Mouse (Mus musculus) forebrain, embryonic 15.5 days (tissue): Measurements from ENCODE around the gene Nudt12. TPM values are rescaled to one million over a fixed set of nuclear protein-coding genes. Genes with fewer than 3 reads are reported as not detected.
A peak's percentile ranks its signal among the peaks of the same experiment; 100 is the strongest.

Experiments used
- ATAC-seq: fragments of 200-750 bp; cut with Nextera tagmentation; replicated peaks from 2 replicates; pipeline ENCODE4 v1.8.0; 2017; ENCODE audit warnings: mild to moderate bottlenecking, moderate TSS enrichment, moderate library complexity
- H3K27ac ChIP-seq: fragments of 300-500 bp; sonication (generic); replicated peaks from 2 replicates; pipeline ENCODE4 v1.5.1; 2015; ENCODE audit warnings: mild to moderate bottlenecking, inconsistent platforms
- H3K27me3 ChIP-seq: fragments of 300-500 bp; sonication (generic); 2 replicates; pipeline ENCODE4 v1.6.1; 2015; ENCODE audit warnings: inconsistent platforms
- H3K36me3 ChIP-seq: fragments of 300-500 bp; sonication (generic); 2 replicates; pipeline ENCODE4 v1.6.1; 2015; ENCODE audit warnings: mild to moderate bottlenecking, inconsistent platforms
- H3K4me1 ChIP-seq: fragments of 300-500 bp; sonication (generic); 2 replicates; pipeline ENCODE4 v1.6.1; 2015; ENCODE audit warnings: inconsistent platforms
- H3K4me2 ChIP-seq: fragments of 300-500 bp; sonication (generic); replicated peaks from 2 replicates; pipeline ENCODE4 v1.6.1; 2015; ENCODE audit warnings: mild to moderate bottlenecking, inconsistent platforms
- H3K4me3 ChIP-seq: fragments of 300-500 bp; sonication (generic); 2 replicates; pipeline ENCODE4 v1.5.1; 2015; ENCODE audit warnings: mild to moderate bottlenecking, inconsistent platforms
- H3K9ac ChIP-seq: fragments of 300-500 bp; sonication (generic); replicated peaks from 2 replicates; pipeline ENCODE4 v1.6.1; 2015; ENCODE audit warnings: mild to moderate bottlenecking, inconsistent platforms
- H3K9me3 ChIP-seq: fragments of 300-500 bp; sonication (generic); 2 replicates; pipeline ENCODE4 v1.6.1; 2016; ENCODE audit warnings: inconsistent platforms
- WGBS: fragments of 180-500 bp; shearing (Covaris S2); methylation state at CpG from one replicate; pipeline ENCODE4 v1.1.7; 2015; ENCODE audit warnings: mixed read lengths; 5-methylcytosine and 5-hydroxymethylcytosine counted together
- polyA plus RNA-seq: library from polyadenylated mRNA; unstranded; fragments of >200 nt; fragmentation: Nextera tagmentation; extraction: Ambion mirVana; gene quantifications from 2 replicates; pipeline ENCODE4 v1.2.1, GENCODE M21; 2015

Nudt12 gene
- 2.7 and 3.6 TPM in 2 replicates for polyA plus RNA-seq

DNA sequence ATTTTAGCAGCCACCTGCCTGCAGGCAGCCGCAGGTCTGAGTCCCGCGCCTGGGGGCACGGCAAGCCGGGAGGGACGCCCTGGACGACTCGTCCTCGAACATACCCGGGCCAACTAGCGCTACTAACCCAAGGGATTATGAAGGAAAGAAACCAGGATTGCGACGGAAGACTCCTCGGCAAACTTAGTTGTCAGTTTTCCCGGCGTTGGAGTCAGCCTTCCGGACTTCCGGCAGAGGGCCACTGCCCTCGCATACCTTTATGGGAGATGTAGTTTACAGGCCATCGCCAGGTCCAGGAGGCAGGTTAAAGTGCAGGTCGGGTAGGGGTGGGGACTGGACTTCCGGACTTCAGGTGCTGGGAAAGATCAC lies at the start of gene Nudt12:
Nudt12 (minus strand) TSS at position 282 of the 369 bp plus-strand sequence.
- Histone ChIP-seq H3K4me3 (peak within 1 kb of the TSS; percentile 56), H3K4me2 (peak within 1 kb of the TSS; percentile 85), H3K27ac (no peak within 1 kb of the TSS), H3K9me3 (no peaks in the 10 kb centered on the region), H3K4me1 (peaks cover 7% of the 10 kb centered on the region), H3K9ac (peak within 1 kb of the TSS; percentile 46), H3K27me3 (no peaks in the 10 kb centered on the region), H3K36me3 (no peaks in the 10 kb centered on the region)
- peak; percentile 87 for ATAC-seq
- WGBS, result under 1% methylated on average over 22 of the region's 22 CpGs

DNA sequence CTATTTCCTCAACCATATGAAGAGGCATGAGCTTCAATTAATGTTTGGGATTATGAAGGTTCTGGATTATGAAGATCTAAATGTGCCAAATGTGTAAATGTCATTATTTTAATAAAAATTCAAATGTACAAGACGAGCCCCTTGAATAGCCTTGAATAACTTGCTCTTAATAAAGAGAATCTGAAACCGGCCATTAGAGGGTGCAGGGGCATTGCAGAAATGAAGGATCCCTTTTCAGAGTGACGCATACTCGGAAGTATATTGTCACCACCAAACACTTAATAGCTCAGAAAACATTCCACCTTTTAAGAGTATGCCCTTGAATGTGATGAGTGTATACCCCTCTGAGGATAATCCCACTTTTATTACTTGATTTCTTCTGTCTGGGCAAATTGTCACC lies 40.1 kb upstream of the Nudt12 start:
- no peaks in the 10 kb centered on the region for H3K9me3 ChIP-seq
- WGBS, result 62% methylated on average over 4 of the region's 4 CpGs
- no peak for ATAC-seq
- no peak overlapping the region for H3K4me2 ChIP-seq
- H3K36me3 ChIP-seq, result no peaks in the 10 kb centered on the region
- H3K27me3 ChIP-seq, result no peaks in the 10 kb centered on the region
- H3K4me3 ChIP-seq, result no peak overlapping the region
- no peak overlapping the region for H3K27ac ChIP-seq
- H3K4me1 ChIP-seq, result no peaks in the 10 kb centered on the region
- H3K9ac ChIP-seq, result no peak overlapping the region

DNA sequence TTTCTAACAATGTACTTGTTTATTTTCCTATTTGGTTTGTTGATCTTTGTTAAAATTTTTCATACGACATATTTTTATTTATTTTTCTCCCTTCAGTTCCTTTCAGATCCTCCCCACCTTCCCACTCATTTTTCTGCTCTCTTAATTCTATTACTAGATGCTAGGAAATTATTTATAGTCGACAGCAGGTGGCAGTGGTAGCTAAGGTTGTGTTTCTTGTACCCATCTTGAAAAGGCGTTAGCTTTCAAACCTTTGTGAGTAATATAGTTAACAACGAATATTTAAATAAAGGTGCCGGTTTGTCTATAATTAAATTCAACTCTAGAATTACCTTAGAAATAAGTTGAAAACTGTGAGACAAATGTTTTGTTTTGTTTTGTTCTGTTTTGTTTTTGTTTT lies 26.6 kb upstream of the Nudt12 start:
- H3K9me3 ChIP-seq, result no peaks in the 10 kb centered on the region
- 34% methylated on average over 5 of the region's 5 CpGs for WGBS
- H3K27me3 ChIP-seq, result no peaks in the 10 kb centered on the region
- ATAC-seq, result peak; percentile 57
- H3K4me1 ChIP-seq, result no peaks in the 10 kb centered on the region
- H3K27ac ChIP-seq, result no peak overlapping the region
- no peaks in the 10 kb centered on the region for H3K36me3 ChIP-seq
- no peak overlapping the region for H3K9ac ChIP-seq
- no peak overlapping the region for H3K4me3 ChIP-seq
- no peak overlapping the region for H3K4me2 ChIP-seq

DNA sequence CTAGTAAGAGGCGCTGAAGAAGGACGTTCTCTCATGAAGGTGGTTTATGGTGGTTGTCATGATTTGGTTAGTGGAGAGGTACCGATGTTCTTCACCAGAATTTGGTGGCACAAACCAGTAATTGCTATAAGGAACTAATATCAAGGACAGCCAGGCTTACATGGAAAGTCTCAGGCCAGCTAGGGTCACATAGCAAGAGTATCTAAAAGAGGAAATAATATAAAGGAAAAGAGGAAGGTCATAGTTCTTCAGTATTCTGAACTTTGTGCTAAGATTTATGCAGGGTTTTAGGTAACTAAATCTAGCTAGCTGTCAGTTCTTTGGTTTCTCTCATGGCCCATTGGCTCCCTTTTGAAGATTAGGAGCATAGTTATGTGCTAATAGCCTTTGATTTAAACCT lies 20.3 kb upstream of the Nudt12 start:
- no peaks in the 10 kb centered on the region for H3K36me3 ChIP-seq
- no peaks in the 10 kb centered on the region for H3K4me1 ChIP-seq
- H3K27me3 ChIP-seq, result no peaks in the 10 kb centered on the region
- no peak overlapping the region for H3K27ac ChIP-seq
- ATAC-seq, result no peak
- H3K9ac ChIP-seq, result no peak overlapping the region
- no peak overlapping the region for H3K4me2 ChIP-seq
- no peak overlapping the region for H3K4me3 ChIP-seq
- 92% methylated on average over 3 of the region's 3 CpGs for WGBS
- no peaks in the 10 kb centered on the region for H3K9me3 ChIP-seq

DNA sequence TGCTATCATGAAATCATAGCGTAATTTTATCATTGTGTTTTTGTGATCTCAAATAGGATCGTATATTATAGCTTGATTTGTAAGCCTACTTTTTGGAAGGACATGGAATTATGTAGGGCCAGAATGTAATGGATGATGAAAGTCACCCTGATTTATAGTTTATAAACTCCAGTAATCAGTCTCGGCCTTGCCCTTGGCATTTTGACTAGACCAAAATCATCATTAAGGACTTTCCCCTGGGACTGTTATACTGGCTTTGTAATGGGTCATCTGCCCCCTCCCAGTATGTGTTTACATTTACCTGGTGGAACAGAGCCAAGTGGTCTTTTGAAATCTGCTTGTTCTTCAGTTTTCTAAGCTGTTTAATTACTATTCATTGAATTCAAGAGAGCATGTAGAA lies 13.2 kb upstream of the Nudt12 start:
- no peak for ATAC-seq
- 77% methylated on average over 3 of the region's 3 CpGs for WGBS
- Histone ChIP-seq H3K36me3 (no peaks in the 10 kb centered on the region), H3K4me2 (no peak overlapping the region), H3K4me3 (no peak overlapping the region), H3K9ac (no peak overlapping the region), H3K27me3 (no peaks in the 10 kb centered on the region), H3K9me3 (no peaks in the 10 kb centered on the region), H3K27ac (no peak overlapping the region), H3K4me1 (0 out of 2 replicates have a peak, but pooled peaks cover 10% of the 10 kb centered on the region)

DNA sequence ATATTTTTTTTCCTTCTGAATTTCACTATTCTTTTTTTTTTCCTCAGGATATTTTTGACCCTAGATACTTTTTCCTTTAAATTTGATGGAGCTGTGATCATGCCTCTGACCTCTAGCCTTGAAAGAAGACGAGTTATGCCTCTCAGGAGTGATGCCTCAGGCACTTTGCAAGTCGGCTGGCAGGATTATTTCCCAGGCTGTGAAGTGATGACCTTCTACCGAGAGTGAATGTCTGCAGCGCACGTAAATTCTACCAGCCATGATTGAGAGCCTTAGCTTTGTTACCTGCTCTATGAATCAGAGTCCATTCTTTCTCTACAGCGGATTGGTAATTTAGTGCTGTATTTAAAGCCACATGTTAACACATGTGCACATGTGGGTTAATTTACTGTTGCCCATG lies 11.3 kb upstream of the Nudt12 start:
- Histone ChIP-seq H3K36me3 (no peaks in the 10 kb centered on the region), H3K27me3 (no peaks in the 10 kb centered on the region), H3K4me2 (no peak overlapping the region), H3K27ac (no peak overlapping the region), H3K4me3 (no peak overlapping the region), H3K9ac (no peak overlapping the region), H3K9me3 (no peaks in the 10 kb centered on the region), H3K4me1 (0 out of 2 replicates have a peak, but pooled peaks cover 10% of the 10 kb centered on the region)
- no peak for ATAC-seq
- 13% methylated on average over 6 of the region's 6 CpGs for WGBS

DNA sequence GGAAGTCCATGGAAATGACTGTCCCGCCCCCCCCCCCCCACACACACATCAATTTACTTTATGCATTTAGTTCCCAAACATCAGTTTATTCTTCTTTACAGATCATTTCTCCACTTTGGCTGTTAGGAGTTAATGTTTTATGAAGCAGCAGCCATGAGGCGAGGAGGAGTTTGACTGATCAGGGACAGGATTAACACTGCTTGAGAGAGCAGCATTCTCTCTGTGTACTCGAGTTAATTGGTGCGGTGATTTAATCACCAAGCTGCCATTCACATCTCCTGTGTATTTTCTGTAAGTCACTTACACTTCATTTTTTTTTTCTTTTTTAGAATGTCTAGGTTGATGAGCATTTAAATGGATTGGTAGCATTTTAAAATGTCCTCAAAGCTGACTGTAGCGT lies 10.8 kb upstream of the Nudt12 start:
- H3K27me3 ChIP-seq, result no peaks in the 10 kb centered on the region
- no peaks in the 10 kb centered on the region for H3K36me3 ChIP-seq
- no peak overlapping the region for H3K9ac ChIP-seq
- no peak overlapping the region for H3K4me3 ChIP-seq
- H3K9me3 ChIP-seq, result no peaks in the 10 kb centered on the region
- WGBS, result 12% methylated on average over 5 of the region's 5 CpGs
- H3K4me1 ChIP-seq, result 0 out of 2 replicates have a peak, but pooled peaks cover 10% of the 10 kb centered on the region
- H3K4me2 ChIP-seq, result no peak overlapping the region
- no peak overlapping the region for H3K27ac ChIP-seq
- peak; percentile 76 for ATAC-seq

DNA sequence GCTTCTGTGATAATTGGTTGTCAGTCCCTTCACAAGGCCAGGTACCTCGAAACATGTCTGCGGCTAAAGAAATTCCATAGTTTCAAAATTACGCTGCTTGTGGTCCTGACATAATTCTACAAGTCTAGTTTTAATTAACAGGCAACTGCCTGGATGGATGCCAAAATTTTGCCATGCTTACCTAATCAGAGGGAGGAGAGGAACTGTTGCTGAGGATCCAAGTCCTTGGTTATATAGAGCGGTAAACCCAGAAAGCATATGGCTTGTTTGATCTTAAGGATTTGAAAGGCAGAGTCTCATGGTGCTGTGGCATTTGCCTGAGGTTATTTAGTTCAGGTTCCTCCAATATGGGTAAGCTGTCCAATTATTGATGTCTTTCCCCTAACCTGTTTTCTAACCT lies 5.5 kb upstream of the Nudt12 start:
- Histone ChIP-seq H3K4me2 (no peak overlapping the region), H3K36me3 (no peaks in the 10 kb centered on the region), H3K9ac (no peak overlapping the region), H3K4me3 (no peak overlapping the region), H3K27me3 (no peaks in the 10 kb centered on the region), H3K4me1 (no peaks in the 10 kb centered on the region), H3K27ac (no peak overlapping the region), H3K9me3 (no peaks in the 10 kb centered on the region)
- WGBS, result 41% methylated on average over 4 of the region's 4 CpGs
- ATAC-seq, result no peak

DNA sequence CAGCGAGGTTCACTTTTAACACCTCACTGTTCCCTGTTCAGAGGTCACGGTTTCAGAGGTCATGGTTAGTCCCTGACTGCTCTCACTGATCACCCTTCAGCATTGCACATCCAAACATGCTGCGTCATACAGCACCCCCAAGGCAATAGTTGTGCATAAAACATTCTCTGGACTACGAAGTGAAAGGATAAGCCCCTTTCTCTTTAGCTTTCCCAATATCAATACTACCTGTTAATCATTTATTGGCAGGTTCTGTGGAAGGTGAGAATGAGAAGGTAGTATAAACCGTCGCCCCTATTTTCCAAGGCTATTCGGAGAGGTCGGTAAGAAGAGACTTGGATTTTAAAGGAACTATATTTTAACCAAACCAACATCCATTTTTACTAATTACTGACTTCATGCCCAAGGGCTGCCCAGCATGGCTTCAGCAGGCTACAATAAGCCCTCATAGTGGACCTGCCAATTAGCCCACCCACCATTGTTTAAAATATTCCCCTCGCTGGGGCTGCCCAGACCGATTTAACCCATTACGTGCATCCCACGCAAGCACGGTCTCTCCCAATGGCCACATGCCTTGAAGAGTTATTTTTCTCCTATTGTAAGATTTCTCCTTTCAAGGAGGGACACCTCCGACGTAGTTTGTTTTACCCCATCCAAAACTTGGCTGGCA lies 616 bp downstream of the Nudt12 start:
- no peaks in the 10 kb centered on the region for H3K27me3 ChIP-seq
- H3K4me1 ChIP-seq, result peaks cover 7% of the 10 kb centered on the region
- no peaks in the 10 kb centered on the region for H3K36me3 ChIP-seq
- H3K4me3 ChIP-seq, result peak overlapping the region; percentile 56
- H3K27ac ChIP-seq, result no peak overlapping the region
- no peaks in the 10 kb centered on the region for H3K9me3 ChIP-seq
- 2% methylated on average over 15 of the region's 15 CpGs for WGBS
- ATAC-seq, result peak; percentile 87
- H3K9ac ChIP-seq, result peak overlapping the region; percentile 46
- peak overlapping the region; percentile 85 for H3K4me2 ChIP-seq

DNA sequence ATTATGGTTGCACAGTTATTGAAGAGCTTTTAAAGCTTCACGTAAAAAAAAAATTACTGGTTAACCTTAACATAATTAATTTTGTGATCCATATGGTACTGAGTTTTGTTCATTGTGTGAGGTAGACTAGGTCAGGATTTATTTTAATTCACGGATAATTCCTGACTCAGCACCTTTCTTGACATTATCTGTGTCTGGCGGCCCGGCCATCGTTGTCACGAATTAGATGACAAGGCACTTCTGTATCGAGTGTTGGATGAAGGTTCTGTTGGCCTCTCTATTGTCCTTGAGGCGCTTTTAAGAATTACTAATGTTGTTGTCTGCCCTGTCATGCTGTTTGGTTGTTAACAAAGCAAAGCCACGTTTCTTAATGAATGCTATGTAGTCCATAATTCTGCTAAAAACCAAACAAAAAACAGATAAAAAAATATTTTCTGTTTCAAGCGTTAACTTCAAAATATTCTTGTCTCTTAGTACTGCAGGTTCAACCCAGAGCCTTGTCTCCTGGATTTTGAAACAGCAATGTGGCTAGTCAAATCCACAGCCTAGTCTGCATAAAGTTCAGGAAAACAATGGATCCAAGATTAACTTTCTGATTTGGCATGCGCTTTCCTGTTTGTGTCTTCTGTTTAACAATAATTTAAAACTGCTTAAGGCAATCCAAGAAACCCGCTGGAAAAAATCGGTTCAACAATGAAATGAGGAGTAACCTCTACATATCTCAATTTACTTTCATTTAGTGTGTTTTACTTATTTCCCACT lies 1.4 kb downstream of the Nudt12 start:
- Histone ChIP-seq H3K4me1 (peaks cover 7% of the 10 kb centered on the region), H3K9ac (no peak overlapping the region), H3K4me3 (no peak overlapping the region), H3K4me2 (no peak overlapping the region), H3K9me3 (no peaks in the 10 kb centered on the region), H3K27ac (no peak overlapping the region), H3K36me3 (no peaks in the 10 kb centered on the region), H3K27me3 (no peaks in the 10 kb centered on the region)
- WGBS, result 53% methylated on average over 13 of the region's 13 CpGs
- no peak for ATAC-seq

DNA sequence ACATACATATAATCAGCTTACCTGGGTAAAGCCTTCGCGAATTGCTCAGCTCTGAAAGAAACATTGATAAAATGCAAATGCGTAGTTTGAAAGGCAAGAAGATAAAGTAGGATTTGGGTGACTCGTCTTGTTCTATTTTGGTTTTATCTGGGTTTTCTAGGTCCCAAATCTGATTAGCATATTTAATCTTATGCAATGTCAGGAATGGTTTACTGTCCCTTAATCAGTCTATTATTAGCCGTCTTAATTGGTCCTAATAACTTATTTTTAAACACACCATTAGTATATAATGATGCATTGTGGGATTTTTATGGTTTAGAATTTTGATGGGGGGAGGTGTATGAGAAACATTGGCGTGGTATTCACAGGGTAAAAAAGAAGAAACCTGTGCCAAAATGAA lies 21.9 kb downstream of the Nudt12 start, which contains the start of gene Pdzph1:
Pdzph1 (minus strand) TSS at position 101 of the 400 bp plus-strand sequence.
- Histone ChIP-seq H3K36me3 (no peaks in the 10 kb centered on the region), H3K4me2 (no peak within 1 kb of the TSS), H3K9ac (no peak within 1 kb of the TSS), H3K4me1 (no peaks in the 10 kb centered on the region), H3K27me3 (no peaks in the 10 kb centered on the region), H3K9me3 (no peaks in the 10 kb centered on the region), H3K4me3 (no peak within 1 kb of the TSS), H3K27ac (no peak within 1 kb of the TSS)
- WGBS, result 78% methylated on average over 6 of the region's 6 CpGs
- no peak for ATAC-seq

DNA sequence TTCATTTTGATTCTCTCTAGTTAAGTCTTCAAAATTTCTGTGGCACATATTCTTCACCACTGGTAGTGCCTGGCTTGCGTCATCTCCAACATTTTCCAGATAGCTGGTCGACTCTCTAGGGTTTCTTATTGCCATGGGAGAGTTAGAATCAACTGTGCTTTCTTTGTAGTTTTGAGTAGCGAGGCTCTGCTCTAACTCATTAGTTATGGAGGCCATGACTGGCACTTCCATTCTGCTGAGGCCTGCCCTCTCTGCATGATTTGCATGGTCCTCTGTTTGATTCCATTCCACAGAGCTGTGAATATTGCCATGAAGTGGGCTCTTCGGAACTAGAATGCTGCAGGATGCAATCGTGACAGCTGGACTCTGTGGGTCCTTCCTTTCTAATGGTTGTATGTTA lies 39.9 kb downstream of the Nudt12 start:
- ATAC-seq, result no peak
- no peaks in the 10 kb centered on the region for H3K36me3 ChIP-seq
- no peak overlapping the region for H3K27ac ChIP-seq
- H3K9me3 ChIP-seq, result no peaks in the 10 kb centered on the region
- no peak overlapping the region for H3K4me3 ChIP-seq
- H3K9ac ChIP-seq, result no peak overlapping the region
- no peaks in the 10 kb centered on the region for H3K4me1 ChIP-seq
- no peaks in the 10 kb centered on the region for H3K27me3 ChIP-seq
- 52% methylated on average over 5 of the region's 5 CpGs for WGBS
- no peak overlapping the region for H3K4me2 ChIP-seq
